Mouse (Mus musculus) thymus, adult 2 months (tissue): ENCODE measurements around the gene Lrig2.

ENCODE experiments used
- CTCF ChIP-seq: fragments of 200-500 bp; IDR thresholded peaks from 2 replicates; pipeline ENCODE4 v1.5.1; 2012; ENCODE audit warnings: mild to moderate bottlenecking, control low read depth, low read length, moderate library complexity, borderline replicate concordance; ENCODE audit not compliant: control insufficient read depth, poor library complexity, insufficient read depth; ENCODE audit errors: extremely low read depth
- POLR2A ChIP-seq: fragments of 200-500 bp; IDR thresholded peaks from 2 replicates; pipeline ENCODE4 v1.6.1; 2012; ENCODE audit warnings: mild to moderate bottlenecking, low read length, control low read depth, moderate library complexity; ENCODE audit not compliant: control insufficient read depth, poor library complexity, insufficient read depth; ENCODE audit errors: extremely low read depth

- TF ChIP-seq CTCF (no peak), POLR2A (no peak)
Measured at GRCm38 (mm10) chr3:104432651-104433050, 79.1 kb downstream of the Lrig2 start.
